Mouse (Mus musculus): ENCODE measurements at regions not wholly inside any gene's neighbourhood (a gene's known extent, or its start where the extent isn't known, plus 50 kb on each side); places are given as distances from the start of the nearest gene placed in this dataset.

GRCm38 (mm10) chr7:117746393-117746792, 365.6 kb downstream of the Xylt1 start:
- no peak for DNase-seq
- intact Hi-C loops (cut with DNase I): no loop called here

- DNase-seq: peak; percentile 31 to 43
Observed at GRCm38 (mm10) chr7:117739706-117740105, 358.9 kb downstream of the Xylt1 start.

GRCm38 (mm10) chr7:117735699-117736020, 354.9 kb downstream of the Xylt1 start:
- intact Hi-C loops (cut with DNase I): no loop called here
- no peak for DNase-seq

More at GRCm38 (mm10) chr7:117739706-117740105, 358.9 kb downstream of the Xylt1 start:
- intact Hi-C loops (cut with DNase I): no loop called here

GRCm38 (mm10) chr7:117734994-117735698, 354.4 kb downstream of the Xylt1 start:
- intact Hi-C loops (cut with DNase I): no loop called here
- DNase-seq: no peak

- intact Hi-C loops (cut with DNase I): no loop called here
- DNase-seq: no peak
Observed at GRCm38 (mm10) chr7:117729067-117729466, 348.3 kb downstream of the Xylt1 start.

Small RNAs in the stretch of these regions (microRNA-seq; reads per million reads assigned to microRNA genes)
- gene Gm24063: 0 reads per million in 2 experiments

All from heart, postnatal 10 days (tissue).